Mouse (Mus musculus) left cerebral cortex, postnatal 14 days (tissue): ENCODE measurements around the gene Myd88. TPM values are rescaled to one million over a fixed set of nuclear protein-coding genes. Genes with fewer than 3 reads are reported as not detected.

ENCODE experiments used
- DNase-seq, 2 experiments: peaks; one replicate each; pipeline ENCODE4 v3.0.0; 2021 to 2022; ENCODE audit warnings: low spot score in 2 of 2, mixed read lengths in 1 of 2
- intact Hi-C: fragments of 180-260 bp; cut with DNase I; formaldehyde crosslinking; loops from one replicate; pipeline ENCODE4 v1.15.1; 2025
- total RNA-seq, 2 experiments: library from RNA; stranded (reverse); gene quantifications; 2 replicates each; pipeline ENCODE4 v1.2.3; 2021

Myd88 gene
- total RNA-seq, 2 experiments from 2014 or later: 5.5 to 5.8 TPM

- intact Hi-C loops: no loop called here
- no peak for DNase-seq
Observed at GRCm38 (mm10) chr9:119318891-119319290, 22.3 kb downstream of the Myd88 start.

GRCm38 (mm10) chr9:119313096-119313495 is 28.1 kb downstream of the Myd88 start:
- intact Hi-C loops: no loop called here

GRCm38 (mm10) chr9:119309067-119309466 is 32.1 kb downstream of the Myd88 start:
- intact Hi-C loops: no loop called here
- no peak for DNase-seq

More at GRCm38 (mm10) chr9:119313096-119313495, 28.1 kb downstream of the Myd88 start:
- no peak for DNase-seq

GRCm38 (mm10) chr9:119305863-119306262 is 35.3 kb downstream of the Myd88 start:
- intact Hi-C loops: no loop called here
- DNase-seq: no peak

- intact Hi-C loops: no loop called here
- no peak for DNase-seq
Observed at GRCm38 (mm10) chr9:119298563-119298962, 42.6 kb downstream of the Myd88 start.

- no peak for DNase-seq
- intact Hi-C loops: no loop called here
Observed at GRCm38 (mm10) chr9:119297696-119298095, 43.5 kb downstream of the Myd88 start.

GRCm38 (mm10) chr9:119290791-119291190 is 50.4 kb downstream of the Myd88 start:
- no peak for DNase-seq
- intact Hi-C loops: no loop called here

Other genes starting within 250 kb of the Myd88 start
- gene Plcd1, start 247.9 kb downstream of the Myd88 start, total RNA-seq: 10 to 100 TPM; 11.5 to 12.1 TPM
- 1 to 10 TPM; 1.8 to 3.1 TPM for gene Dlec1, start 238.9 kb downstream of the Myd88 start, total RNA-seq
- gene Acaa1b, start 184.3 kb downstream of the Myd88 start, total RNA-seq: 1 to 10 TPM; 1.2 to 2.2 TPM
- not detected for gene Gm47289, start 182.2 kb downstream of the Myd88 start, total RNA-seq
- under 1 TPM in 1 of 2 experiments, not detected in 1; 0.19 TPM for gene Slc22a13, start 132.3 kb downstream of the Myd88 start, total RNA-seq
- gene Oxsr1, start 19.0 kb downstream of the Myd88 start, total RNA-seq: 10 to 100 TPM; 33.2 to 36.4 TPM
- gene Acaa1a, start 1.7 kb downstream of the Myd88 start, total RNA-seq: 10 to 100 TPM; 67.2 to 73.8 TPM
- 1 to 10 TPM; 3.8 to 3.9 TPM for gene Xylb, start 16.0 kb upstream of the Myd88 start, total RNA-seq
- not detected for gene Slc22a14, start 24.1 kb upstream of the Myd88 start, total RNA-seq
- 10 to 100 TPM; 12.7 to 14.6 TPM for gene Acvr2b, start 60.7 kb upstream of the Myd88 start, total RNA-seq
- gene Exog, start 103.5 kb upstream of the Myd88 start, total RNA-seq: 10 to 100 TPM; 23.8 to 24.7 TPM
- 1 to 10 TPM; 1.9 to 3.0 TPM for gene Scn5a, start 237.6 kb upstream of the Myd88 start, total RNA-seq